In the genomic region with DNA sequence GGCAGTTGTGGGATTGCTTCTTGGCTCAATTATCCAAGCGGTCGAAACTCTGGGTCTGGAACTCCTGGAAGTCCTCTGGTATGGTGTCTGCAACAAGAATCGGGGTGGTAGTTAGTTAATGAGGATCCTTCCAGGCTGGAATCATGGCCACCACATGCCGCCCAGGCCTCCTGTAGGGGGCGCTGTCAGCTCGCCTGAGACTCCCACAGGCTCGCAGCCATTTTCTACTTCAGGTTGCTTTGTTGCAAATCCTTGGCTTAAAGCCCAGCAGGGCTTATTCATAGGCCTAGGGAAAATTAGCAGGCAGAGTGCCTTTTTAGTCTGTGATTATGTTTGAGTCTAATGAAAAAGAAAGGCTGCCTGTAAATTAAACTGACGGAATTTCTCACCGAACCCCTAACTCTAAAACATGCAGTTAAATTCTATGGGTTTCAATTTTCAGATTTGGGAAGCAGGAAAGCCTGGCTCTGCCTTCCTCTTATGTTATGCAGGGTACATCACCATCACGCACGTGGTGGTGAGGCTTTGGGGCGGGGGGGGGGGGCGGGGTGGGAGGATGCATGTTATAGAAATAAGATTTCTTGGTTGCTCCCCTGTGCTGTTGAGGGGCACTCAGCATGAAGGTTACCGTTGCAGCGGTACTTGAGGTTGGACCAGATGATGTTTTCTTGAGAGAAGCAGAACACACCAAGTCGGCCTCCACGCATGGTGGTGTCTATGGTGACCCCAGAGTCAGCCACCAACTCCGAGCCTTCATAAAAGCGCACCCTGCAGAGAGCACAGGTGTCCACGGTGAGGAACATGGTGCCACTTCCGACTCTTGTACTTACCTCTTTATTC, we compare ENCODE assay signal across 1 mouse cellular context.
TF ChIP-seq lines count a peak whose summit lies in the region.

No protein-coding gene starts in this region.

TF ChIP-seq in MEL, 35 proteins besides CTCF, POLR2A, EP300 and RAD21 (continued from another document):
- no peak for TF ChIP-seq POLR2AphosphoS5 (IDR thresholded peaks at IDR 0.05; ENCODE audit: borderline replicate concordance, low read depth, low read length)
- no peak; the same call in 1 of the 2 replicates for TF ChIP-seq MXI1 (IDR thresholded peaks at IDR 0.05; ENCODE audit: low read depth, low read length)
